Mouse (Mus musculus) MEL-GATA-1-ER (cell line): ENCODE results near the gene Olfr593.
"Not testable (repeated sequence)": the region's sequence is repeated elsewhere in the genome, so short reads cannot be mapped to it uniquely, and the experiment has no call there.

Source experiments
- DNase-seq: peaks from one replicate; pipeline ENCODE4 v3.0.0-alpha.2; 2012; ENCODE audit warnings: low read depth; ENCODE audit errors: extremely low read depth

Gene Olfr593

GRCm38 (mm10) chr7:103211562-103211961, at the start of gene Olfr593:
TSS of gene Olfr593 (plus strand) at chr7:103211862.
- no peak for DNase-seq

- DNase-seq, result no peak
These were observed 42.0 kb upstream of the Olfr593 start for GRCm38 (mm10) chr7:103169697-103170096.

- no peak for DNase-seq
These were observed 33.4 kb upstream of the Olfr593 start, which contains the start of gene Olfr591 for GRCm38 (mm10) chr7:103178240-103178639. TSS of gene Olfr591 (minus strand) at chr7:103178340.

DNA sequence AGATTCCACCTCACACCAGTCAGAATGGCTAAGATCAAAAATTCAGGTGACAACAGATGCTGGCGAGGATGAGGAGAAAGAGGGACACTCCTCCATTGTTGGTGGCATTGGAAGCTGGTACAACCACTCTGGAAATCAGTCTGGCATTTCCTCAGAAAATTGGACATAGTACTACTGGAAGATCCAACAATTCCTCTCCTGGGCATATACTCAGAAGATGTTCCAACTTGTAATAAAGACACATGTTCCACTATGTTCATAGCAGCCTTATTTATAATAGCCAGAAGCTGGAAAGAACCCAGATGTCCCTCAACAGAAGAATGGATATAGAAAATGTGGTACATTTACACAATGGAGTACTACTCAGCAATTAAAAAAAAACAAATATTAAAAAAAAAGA, 27.2 kb upstream of the Olfr593 start, which contains the start of gene Olfr592:
Olfr592 (plus strand) TSS at position 301 of the 400 bp plus-strand sequence.
- DNase-seq, result not testable (repeated sequence)

DNA sequence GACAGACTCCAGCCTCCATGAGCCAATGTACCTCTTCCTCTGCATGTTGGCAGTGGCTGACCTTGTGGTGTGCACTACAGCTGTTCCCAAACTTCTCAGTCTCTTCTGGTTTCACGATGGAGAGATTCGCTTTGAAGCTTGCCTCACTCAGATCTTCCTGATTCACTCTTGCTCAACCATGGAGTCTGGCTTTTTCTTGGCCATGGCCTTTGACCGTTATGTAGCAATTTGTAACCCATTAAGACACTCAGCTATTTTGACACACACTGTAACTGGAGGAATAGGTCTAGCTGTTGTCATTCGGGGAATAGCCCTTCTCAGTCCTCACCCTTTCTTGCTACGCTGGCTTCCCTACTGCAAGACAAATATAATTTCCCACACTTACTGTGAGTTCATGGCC, 388 bp downstream of the Olfr593 start:
- DNase-seq, result not testable (repeated sequence)

- DNase-seq, result no peak
These were observed 5.0 kb downstream of the Olfr593 start, which contains the start of gene Olfr594 for GRCm38 (mm10) chr7:103216696-103217095. TSS of gene Olfr594 (plus strand) at chr7:103216996.

DNA sequence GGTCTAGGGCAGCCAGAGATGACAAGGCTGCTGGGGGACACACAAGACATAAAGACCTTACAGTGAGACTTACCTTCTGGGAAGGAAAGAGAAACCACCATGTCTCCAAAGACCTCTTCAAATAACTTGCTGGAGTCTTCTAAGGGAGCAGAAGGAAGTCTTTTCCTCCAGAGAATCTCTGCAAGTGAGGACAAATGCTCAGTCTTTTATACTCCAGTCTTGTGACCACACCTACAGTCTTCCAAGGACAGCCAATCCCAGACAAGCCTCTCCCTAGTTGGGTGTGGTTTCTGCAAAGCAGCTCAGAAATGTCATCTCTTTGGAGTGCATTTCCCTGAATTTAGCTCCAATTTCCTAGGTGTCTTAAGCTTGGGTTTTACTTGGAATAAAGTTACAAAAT, 40.7 kb downstream of the Olfr593 start, which contains the start of gene Usp17ld:
Usp17ld (minus strand) TSS at position 101 of the 400 bp plus-strand sequence.
- DNase-seq, result not testable (repeated sequence)
